18 mouse cellular contexts compared by ENCODE assay signal in genomic region chr6:73913426-73914404, GRCm38 (mm10).
DNase-seq lines count a peak whose midpoint lies in the region; ATAC-seq lines count a peak whose summit lies in the region.
"Had no signal": no experiment of that assay in that cellular context is flagged by ENCODE, and none has a peak within 500 bp of the region (broad histone marks: within the 10 kb centered on the region; RNA-seq: fewer than 3 reads in every experiment).

No protein-coding gene starts in this region.

- H3K4me1 ChIP-seq in forebrain, embryonic 14.5 days (ENCODE audit: control insufficient read depth, insufficient read depth, low read length): no peaks in the 10 kb centered on the region
- H3K4me1 ChIP-seq in forebrain, embryonic 11.5 days (replicated peaks; ENCODE audit: control insufficient read depth, insufficient read depth, low read length): no peaks in the 10 kb centered on the region
- H3K4me1 ChIP-seq in neural tube, embryonic 14.5 days (ENCODE audit: control insufficient read depth, insufficient read depth, low read length): no peaks in the 10 kb centered on the region
- no peaks in the 10 kb centered on the region for H3K4me1 ChIP-seq in kidney, embryonic 14.5 days (ENCODE audit: control insufficient read depth, insufficient read depth, low read length)
- H3K4me1 ChIP-seq: kidney, embryonic 15.5 days; limb, embryonic 12.5 days; midbrain, embryonic 12.5 days; neural tube, embryonic 12.5 days had no signal

- no peak overlapping the region; the same call in 1 of the 2 replicates for H3K27ac ChIP-seq in forebrain, embryonic 14.5 days (ENCODE audit: low read depth, low read length)
- H3K27ac ChIP-seq in forebrain, embryonic 11.5 days (ENCODE audit: low read depth, low read length): no peak overlapping the region
- H3K27ac ChIP-seq in neural tube, embryonic 14.5 days (ENCODE audit: low read depth, low read length): peak overlapping the region; percentile 22; the same call in 1 of the 2 replicates
- H3K27ac ChIP-seq in kidney, embryonic 14.5 days (ENCODE audit: low read depth, low read length): no peak overlapping the region
- H3K27ac ChIP-seq: kidney, embryonic 15.5 days; layer of hippocampus, adult 2 months; left cerebral cortex, adult 2 months; limb, embryonic 12.5 days; liver, embryonic 14.5 days; midbrain, embryonic 12.5 days; neural tube, embryonic 12.5 days; stomach, postnatal 0 days had no signal

- no peak overlapping the region for H3K4me2 ChIP-seq in forebrain, embryonic 14.5 days (ENCODE audit: low read length)
- H3K4me2 ChIP-seq in forebrain, embryonic 11.5 days (ENCODE audit: low read depth, low read length, severe bottlenecking): no peak overlapping the region
- no peak overlapping the region for H3K4me2 ChIP-seq in neural tube, embryonic 14.5 days (ENCODE audit: low read depth, low read length)
- H3K4me2 ChIP-seq in kidney, embryonic 14.5 days (replicated peaks; ENCODE audit: low read depth, low read length): no peak overlapping the region
- H3K4me2 ChIP-seq: kidney, embryonic 15.5 days; limb, embryonic 12.5 days; midbrain, embryonic 12.5 days; neural tube, embryonic 12.5 days had no signal

- no peak overlapping the region for H3K4me3 ChIP-seq in forebrain, embryonic 14.5 days (ENCODE audit: low read depth, low read length)
- no peak overlapping the region for H3K4me3 ChIP-seq in forebrain, embryonic 11.5 days (ENCODE audit: low read depth, low read length)
- no peak overlapping the region for H3K4me3 ChIP-seq in neural tube, embryonic 14.5 days (ENCODE audit: low read depth, low read length)
- H3K4me3 ChIP-seq in kidney, embryonic 14.5 days (ENCODE audit: low read length): no peak overlapping the region
- H3K4me3 ChIP-seq: kidney, embryonic 15.5 days; layer of hippocampus, adult 2 months; left cerebral cortex, adult 2 months; limb, embryonic 12.5 days; midbrain, embryonic 12.5 days; neural tube, embryonic 12.5 days had no signal

- peak; percentile 75 for DNase-seq in forebrain, embryonic 14.5 days (ENCODE audit: low spot score)
- no peak for DNase-seq in forebrain, embryonic 11.5 days (ENCODE audit: low spot score)
- DNase-seq in neural tube, embryonic 10.5 days (ENCODE audit: extremely low spot score, low spot score): no peak
- DNase-seq in cerebellum, postnatal 36 days: peak; percentile 84 to 89
- no peak for DNase-seq in c-Kit-positive CD71-positive TER-119-positive erythroid progenitor cells, embryonic 14.5 days (ENCODE audit: low spot score)
- DNase-seq in kidney, postnatal 10 days: no peak
- DNase-seq: lung, postnatal 10 days; thymus, postnatal 14 days had no signal

- peak; percentile 89 for ATAC-seq in forebrain, embryonic 14.5 days
- ATAC-seq in forebrain, embryonic 11.5 days (replicated peaks; ENCODE audit: low FRiP score): no peak
- ATAC-seq in neural tube, embryonic 14.5 days (ENCODE audit: low read depth): peak; percentile 89
- no peak for ATAC-seq in kidney, embryonic 14.5 days (ENCODE audit: low FRiP score, low TSS enrichment)

- no peak overlapping the region for H3K9ac ChIP-seq in forebrain, embryonic 14.5 days (ENCODE audit: low read length)
- no peak overlapping the region for H3K9ac ChIP-seq in forebrain, embryonic 11.5 days (ENCODE audit: low read length)
- no peak overlapping the region for H3K9ac ChIP-seq in neural tube, embryonic 14.5 days (replicated peaks; ENCODE audit: low read depth, low read length)
- H3K9ac ChIP-seq in kidney, embryonic 14.5 days (ENCODE audit: low read depth, low read length): no peak overlapping the region
- H3K9ac ChIP-seq: kidney, embryonic 15.5 days; limb, embryonic 12.5 days; liver, embryonic 14.5 days; midbrain, embryonic 12.5 days; neural tube, embryonic 12.5 days had no signal

- H3K9me3 ChIP-seq in forebrain, embryonic 14.5 days (replicated peaks; ENCODE audit: control insufficient read depth, low read length): no peaks in the 10 kb centered on the region
- H3K9me3 ChIP-seq in forebrain, embryonic 11.5 days (ENCODE audit: control insufficient read depth, low read length): no peaks in the 10 kb centered on the region
- no peaks in the 10 kb centered on the region for H3K9me3 ChIP-seq in neural tube, embryonic 14.5 days (ENCODE audit: control insufficient read depth, low read length)
- H3K9me3 ChIP-seq in kidney, embryonic 14.5 days (ENCODE audit: control insufficient read depth, low read length): no peaks in the 10 kb centered on the region
- H3K9me3 ChIP-seq: kidney, embryonic 15.5 days; limb, embryonic 12.5 days; midbrain, embryonic 12.5 days; neural tube, embryonic 12.5 days had no signal

- 39% methylated on average over 2 of the region's 2 CpGs for WGBS in forebrain, embryonic 14.5 days
- 72% methylated on average over 2 of the region's 2 CpGs for WGBS in forebrain, embryonic 11.5 days
- 31% methylated on average over 2 of the region's 2 CpGs for WGBS in neural tube, embryonic 14.5 days
- 60% methylated on average over 2 of the region's 2 CpGs for WGBS in kidney, embryonic 14.5 days

- H3K27me3 ChIP-seq in forebrain, embryonic 14.5 days (replicated peaks; ENCODE audit: control insufficient read depth, insufficient read depth, low read length): no peaks in the 10 kb centered on the region
- H3K27me3 ChIP-seq in forebrain, embryonic 11.5 days (ENCODE audit: control insufficient read depth, insufficient read depth, low read length): no peaks in the 10 kb centered on the region
- H3K27me3 ChIP-seq in neural tube, embryonic 14.5 days (ENCODE audit: control insufficient read depth, insufficient read depth, low read length): no peaks in the 10 kb centered on the region
- no peaks in the 10 kb centered on the region for H3K27me3 ChIP-seq in kidney, embryonic 14.5 days (ENCODE audit: control insufficient read depth, insufficient read depth, low read length)
- H3K27me3 ChIP-seq: kidney, embryonic 15.5 days; limb, embryonic 12.5 days; midbrain, embryonic 12.5 days; neural tube, embryonic 12.5 days had no signal

- no peaks in the 10 kb centered on the region for H3K36me3 ChIP-seq in forebrain, embryonic 14.5 days (ENCODE audit: control insufficient read depth, insufficient read depth, low read length)
- H3K36me3 ChIP-seq in forebrain, embryonic 11.5 days (ENCODE audit: control insufficient read depth, insufficient read depth, low read length): no peaks in the 10 kb centered on the region
- H3K36me3 ChIP-seq in neural tube, embryonic 14.5 days (ENCODE audit: control insufficient read depth, insufficient read depth, low read length): no peaks in the 10 kb centered on the region
- no peaks in the 10 kb centered on the region for H3K36me3 ChIP-seq in kidney, embryonic 14.5 days (ENCODE audit: control insufficient read depth, insufficient read depth, low read length)
- H3K36me3 ChIP-seq: kidney, embryonic 15.5 days; limb, embryonic 12.5 days; midbrain, embryonic 12.5 days; neural tube, embryonic 12.5 days had no signal

Comparison
In these comparisons a context has a peak if more than half of its experiments do, and no peak if none do; other contexts are left out.
1. ATAC-seq: peak in forebrain, embryonic 14.5 days (single experiment) and neural tube, embryonic 14.5 days (single experiment); none in forebrain, embryonic 11.5 days (single experiment) and kidney, embryonic 14.5 days (single experiment).
2. DNase-seq: peak in forebrain, embryonic 14.5 days (single experiment) and cerebellum, postnatal 36 days (2 of 2); none in forebrain, embryonic 11.5 days (single experiment), neural tube, embryonic 10.5 days (single experiment), c-Kit-positive CD71-positive TER-119-positive erythroid progenitor cells, embryonic 14.5 days (single experiment) and kidney, postnatal 10 days (single experiment).